ENCODE assay signal across 10 mouse cellular contexts in genomic region chr17:79728585-79729503, GRCm38 (mm10). TPM values are rescaled to one million over a fixed set of nuclear protein-coding genes. Genes with fewer than 3 reads are reported as not detected.
DNase-seq lines count a peak whose midpoint lies in the region; ATAC-seq and TF ChIP-seq lines count a peak whose summit lies in the region.
"Had no signal": no experiment of that assay in that cellular context is flagged by ENCODE, and none has a peak within 500 bp of the region (broad histone marks: within the 10 kb centered on the region; RNA-seq: fewer than 3 reads in every experiment).

No protein-coding gene starts in this region.

- no peaks in the 10 kb centered on the region for H3K36me3 ChIP-seq in forebrain, embryonic 16.5 days (ENCODE audit: control insufficient read depth, insufficient read depth)
- H3K36me3 ChIP-seq in lung, embryonic 14.5 days (ENCODE audit: insufficient read depth): no peaks in the 10 kb centered on the region
- no peaks in the 10 kb centered on the region for H3K36me3 ChIP-seq in stomach, embryonic 16.5 days (ENCODE audit: control insufficient read depth, insufficient read depth, low read length)
- H3K36me3 ChIP-seq: liver, embryonic 13.5 days had no signal

- TF ChIP-seq POLR2A in lung, adult 2 months (IDR thresholded peaks at IDR 0.05; ENCODE audit: borderline replicate concordance, extremely low read depth, low read depth, low read length): no peak

- H3K9ac ChIP-seq in forebrain, embryonic 16.5 days (replicated peaks; ENCODE audit: low read depth, low read length): no peak overlapping the region
- H3K9ac ChIP-seq in lung, embryonic 14.5 days: no peak overlapping the region
- no peak overlapping the region for H3K9ac ChIP-seq in stomach, embryonic 16.5 days (ENCODE audit: low read length)
- H3K9ac ChIP-seq: liver, embryonic 13.5 days had no signal

- TF ChIP-seq CTCF in lung, adult 2 months (IDR thresholded peaks at IDR 0.05; ENCODE audit: insufficient read depth, low read length): no peak
- no peak for TF ChIP-seq CTCF in lung, embryonic 14.5 days (IDR thresholded peaks at IDR 0.05; ENCODE audit: low read depth)

- no peaks in the 10 kb centered on the region for H3K9me3 ChIP-seq in forebrain, embryonic 16.5 days (ENCODE audit: control insufficient read depth, low read length)
- H3K9me3 ChIP-seq in lung, embryonic 14.5 days (ENCODE audit: low read depth, low read length): no peaks in the 10 kb centered on the region
- no peaks in the 10 kb centered on the region for H3K9me3 ChIP-seq in stomach, embryonic 16.5 days (replicated peaks; ENCODE audit: control insufficient read depth, low read length)
- H3K9me3 ChIP-seq: liver, embryonic 13.5 days had no signal

- no peak for ATAC-seq in forebrain, embryonic 16.5 days
- ATAC-seq in lung, embryonic 14.5 days (ENCODE audit: insufficient read depth): peak; percentile 53; the same call in 1 of the 2 replicates
- peak; percentile 76; the same call in 1 of the 2 replicates for ATAC-seq in stomach, embryonic 16.5 days (ENCODE audit: insufficient read depth, low FRiP score)

- intact Hi-C loops in gastrocnemius, postnatal 14 days (cut with DNase I; ENCODE audit: low total_unique reads): no loop called here

- H3K4me1 ChIP-seq in lung, adult 2 months (ENCODE audit: control insufficient read depth, insufficient read depth, low read length): no peaks in the 10 kb centered on the region
- no peaks in the 10 kb centered on the region for H3K4me1 ChIP-seq in forebrain, embryonic 16.5 days (replicated peaks; ENCODE audit: control insufficient read depth, insufficient read depth, low read length)
- peaks cover 11% of the 10 kb centered on the region; the same call in 1 of the 2 replicates for H3K4me1 ChIP-seq in lung, embryonic 14.5 days (ENCODE audit: insufficient read depth)
- peaks cover 22% of the 10 kb centered on the region for H3K4me1 ChIP-seq in stomach, embryonic 16.5 days (ENCODE audit: control insufficient read depth, insufficient read depth, low read length)
- H3K4me1 ChIP-seq: liver, embryonic 13.5 days had no signal

- no peaks in the 10 kb centered on the region for H3K27me3 ChIP-seq in forebrain, embryonic 16.5 days (replicated peaks; ENCODE audit: control insufficient read depth, insufficient read depth, low read length)
- H3K27me3 ChIP-seq in lung, embryonic 14.5 days (ENCODE audit: insufficient read depth, low read length): no peaks in the 10 kb centered on the region
- H3K27me3 ChIP-seq in stomach, embryonic 16.5 days (ENCODE audit: control insufficient read depth, insufficient read depth, low read length): no peaks in the 10 kb centered on the region; the same call in 1 of the 2 replicates

- DNase-seq in lung, adult 2 months: peak; percentile 24
- DNase-seq in lung, postnatal 14 days: no peak
- peak; percentile 47 for DNase-seq in lung, embryonic 14.5 days
- no peak for DNase-seq in gastrocnemius, postnatal 14 days
- DNase-seq in right cerebral cortex, postnatal 25 days: no peak
- DNase-seq in cerebellum, postnatal 4 days (ENCODE audit: low spot score in 2 of 2): no peak
- DNase-seq: liver, embryonic 13.5 days; thymus, adult 2 months had no signal

- WGBS in lung, adult 2 months: 20% methylated on average over 16 of the region's 16 CpGs
- WGBS in forebrain, embryonic 16.5 days: 35% methylated on average over 16 of the region's 16 CpGs
- 11% methylated on average over 16 of the region's 16 CpGs for WGBS in lung, embryonic 14.5 days
- WGBS in stomach, embryonic 16.5 days: 16% methylated on average over 16 of the region's 16 CpGs

- H3K4me3 ChIP-seq in lung, adult 2 months (replicated peaks; ENCODE audit: extremely low read depth, low read depth, low read length): no peak overlapping the region
- no peak overlapping the region for H3K4me3 ChIP-seq in forebrain, embryonic 16.5 days (replicated peaks; ENCODE audit: low read length)
- H3K4me3 ChIP-seq in lung, embryonic 14.5 days (ENCODE audit: low read depth, low read length): peak overlapping the region; percentile 10; the same call in 1 of the 2 replicates
- peak overlapping the region; percentile 7; the same call in 1 of the 2 replicates for H3K4me3 ChIP-seq in stomach, embryonic 16.5 days (replicated peaks; ENCODE audit: low read length)
- H3K4me3 ChIP-seq: liver, embryonic 13.5 days had no signal

- peak overlapping the region; percentile 3; the same call in 1 of the 2 replicates for H3K4me2 ChIP-seq in forebrain, embryonic 16.5 days (ENCODE audit: low read length)
- peak overlapping the region; percentile 44 for H3K4me2 ChIP-seq in lung, embryonic 14.5 days
- H3K4me2 ChIP-seq in stomach, embryonic 16.5 days (ENCODE audit: low read depth, low read length): peak overlapping the region; percentile 34
- H3K4me2 ChIP-seq: liver, embryonic 13.5 days had no signal

- no peak overlapping the region for H3K27ac ChIP-seq in forebrain, embryonic 16.5 days (ENCODE audit: low read length)
- H3K27ac ChIP-seq in lung, embryonic 14.5 days (ENCODE audit: low read depth): no peak overlapping the region
- H3K27ac ChIP-seq in stomach, embryonic 16.5 days (ENCODE audit: low read length): peak overlapping the region; percentile 56
- H3K27ac ChIP-seq: liver, embryonic 13.5 days had no signal

RNA-seq across cellular contexts. Expression of gene Cyp1b1, which starts 14.0 kb away (rescaled TPM):
- 7.3 and 9.5 TPM in 2 replicates for polyA plus RNA-seq in lung, adult 2 months (2012; rRNA removed)
- 4.4 and 7.2 TPM in 2 replicates for polyA plus RNA-seq in forebrain, embryonic 16.5 days (2015; fragmentation: Nextera tagmentation; extraction: Ambion mirVana)
- polyA plus RNA-seq in lung, embryonic 14.5 days (2014; fragmentation: Nextera tagmentation; extraction: Ambion mirVana): 1.9 and 2.0 TPM in 2 replicates
- polyA plus RNA-seq in stomach, embryonic 16.5 days (2015; fragmentation: Nextera tagmentation; extraction: Ambion mirVana): 12.4 and 13.4 TPM in 2 replicates
- under 1 TPM; 0.35 to 0.40 TPM for total RNA-seq in gastrocnemius, postnatal 14 days (2021)

Comparison
In these comparisons a context has a peak if more than half of its experiments do, and no peak if none do; other contexts are left out.
1. DNase-seq: peak in lung, adult 2 months (single experiment) and lung, embryonic 14.5 days (single experiment); none in lung, postnatal 14 days (single experiment), gastrocnemius, postnatal 14 days (single experiment), right cerebral cortex, postnatal 25 days (single experiment) and cerebellum, postnatal 4 days (0 of 2).
2. H3K4me3 ChIP-seq: peak in lung, embryonic 14.5 days (single experiment) and stomach, embryonic 16.5 days (single experiment); none in lung, adult 2 months (single experiment) and forebrain, embryonic 16.5 days (single experiment).
3. Peak in every context shown above with its lines, with median percentiles within 50 percentile points of each other: H3K4me2 ChIP-seq.